ENCODE assay signal across 8 mouse cellular contexts in genomic region chr16:4469599-4470352, GRCm38 (mm10). TPM values are rescaled to one million over a fixed set of nuclear protein-coding genes. Genes with fewer than 3 reads are reported as not detected.
DNase-seq lines count a peak whose midpoint lies in the region; ATAC-seq and TF ChIP-seq lines count a peak whose summit lies in the region.

No protein-coding gene starts in this region.

- intact Hi-C loops in heart, postnatal 10 days (cut with DNase I): loop anchor here (2.0 kb wide), 2 partner anchors 49 to 153 kb away; partner anchors contain the start of gene Adcy9

- WGBS in lung, adult 2 months: 51% methylated on average over 10 of the region's 10 CpGs

- H3K27ac ChIP-seq in bone marrow macrophage, adult 2 months (ENCODE audit: insufficient read depth, low read depth, low read length): no peak overlapping the region

- DNase-seq in adrenal gland, postnatal 10 days: peak; percentile 39
- no peak for DNase-seq in adrenal gland, adult 8-10 months
- DNase-seq in lung, adult 2 months: no peak
- DNase-seq in lung, postnatal 25 days (ENCODE audit: low spot score): no peak
- DNase-seq in heart, postnatal 10 days: no peak

- H3K4me1 ChIP-seq in lung, adult 2 months (ENCODE audit: control insufficient read depth, insufficient read depth, low read length): no peaks in the 10 kb centered on the region; the same call in 1 of the 2 replicates
- peaks cover 40% of the 10 kb centered on the region for H3K4me1 ChIP-seq in bone marrow macrophage, adult 2 months (ENCODE audit: control insufficient read depth, insufficient read depth, low read length)

- H3K4me2 ChIP-seq in myocyte (ENCODE audit: low read depth): peak overlapping the region; percentile 76

- H3K36me3 ChIP-seq in myocyte (ENCODE audit: control insufficient read depth, insufficient read depth): no peaks in the 10 kb centered on the region

- no peak for ATAC-seq in monocyte, adult 5-6 weeks (replicated peaks; ENCODE audit: insufficient number of reproducible peaks, low FRiP score, low TSS enrichment, poor library complexity, severe bottlenecking)

- no peak for TF ChIP-seq POLR2A in lung, adult 2 months (IDR thresholded peaks at IDR 0.05; ENCODE audit: borderline replicate concordance, extremely low read depth, low read depth, low read length)
- no peak for TF ChIP-seq POLR2A in bone marrow macrophage, adult 2 months (IDR thresholded peaks at IDR 0.05; ENCODE audit: borderline replicate concordance, low read depth, low read length)
- no peak for TF ChIP-seq POLR2A in myocyte (IDR thresholded peaks at IDR 0.05; ENCODE audit: insufficient read length, low read depth)

- no peak overlapping the region for H3ac ChIP-seq in myocyte (ENCODE audit: control insufficient read depth, insufficient read length)

- H3K27me3 ChIP-seq in myocyte (ENCODE audit: control insufficient read depth, insufficient read depth, insufficient read length): no peaks in the 10 kb centered on the region

- 0 out of 2 replicates have a peak, but pooled peaks have one; percentile 18 for TF ChIP-seq CTCF in lung, adult 2 months (IDR thresholded peaks at IDR 0.05; ENCODE audit: insufficient read depth, low read length)
- 0 out of 2 replicates have a peak, but pooled peaks have one; percentile 14 for TF ChIP-seq CTCF in bone marrow macrophage, adult 2 months (IDR thresholded peaks at IDR 0.05; ENCODE audit: low read depth, low read length)

- H3K4me3 ChIP-seq in lung, adult 2 months (replicated peaks; ENCODE audit: extremely low read depth, low read depth, low read length): no peak overlapping the region
- H3K4me3 ChIP-seq in bone marrow macrophage, adult 2 months (ENCODE audit: insufficient read depth, low read length): no peak overlapping the region
- no peak overlapping the region for H3K4me3 ChIP-seq in myocyte

- no peaks in the 10 kb centered on the region for H3K79me2 ChIP-seq in myocyte (ENCODE audit: control insufficient read depth, insufficient read depth)

TF ChIP-seq in myocyte, 11 proteins besides CTCF, POLR2A, EP300 and RAD21:
- no peak for TF ChIP-seq REST (IDR thresholded peaks at IDR 0.05; ENCODE audit: insufficient read depth, insufficient read length)
- peak in 1 of 3 experiments; percentile 23 for TF ChIP-seq MYOG (IDR thresholded peaks at IDR 0.05; ENCODE audit: control insufficient read depth in 1 of 3, insufficient read depth in 1 of 3, insufficient read length in 2 of 3, low read depth in 2 of 3)

RNA-seq across cellular contexts. Expression of gene Adcy9, which starts 49.5 kb away (rescaled TPM):
- 10 to 100 TPM; 31.4 to 36.2 TPM for total RNA-seq in adrenal gland, postnatal 10 days (2021)
- 10 to 100 TPM; 62.8 to 84.2 (median 72.6) TPM for total RNA-seq in adrenal gland, adult 8-10 months (2022)
- polyA plus RNA-seq in lung, adult 2 months (2012; rRNA removed): 19.8 and 20.8 TPM in 2 replicates
- polyA plus RNA-seq in bone marrow macrophage, adult 2 months (2012; ENCODE audit: insufficient read depth, insufficient read length, missing spikeins): 8.2 and 10.5 TPM in 2 replicates
- polyA plus RNA-seq in myocyte (2012; fragmentation: generic; extraction: Trizol): 4.6 TPM
- 2.7 to 3.6 TPM (median 2.8 TPM) in 3 replicates for total RNA-seq in monocyte, adult 5-6 weeks (2017)
- total RNA-seq in heart, postnatal 10 days (2021): 10 to 100 TPM; 20.8 to 21.6 TPM
